Comparison of ENCODE assay signal across 10 mouse cellular contexts in the genomic region with DNA sequence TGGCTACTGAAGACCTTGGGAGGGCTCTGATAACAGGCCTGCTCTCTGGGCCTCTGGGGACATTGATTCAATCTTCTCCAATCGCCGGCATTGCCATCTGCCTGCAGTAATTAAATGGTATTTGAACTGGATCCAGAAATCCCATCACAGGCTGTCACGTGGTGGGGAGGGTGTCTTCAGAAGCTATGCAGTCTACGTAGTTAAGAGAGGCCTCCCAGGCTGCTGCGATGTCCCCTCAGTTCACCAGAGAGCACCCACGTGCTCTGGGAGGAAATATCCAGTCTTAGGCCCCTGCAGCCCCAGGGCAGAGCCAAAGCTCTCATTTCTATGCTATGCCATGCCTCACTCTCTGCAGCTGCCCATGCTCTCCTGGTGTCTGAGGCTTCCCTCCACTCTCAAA. TPM values are rescaled to one million over a fixed set of nuclear protein-coding genes. Genes with fewer than 3 reads are reported as not detected.
A peak's percentile ranks its signal among the peaks of the same experiment; 100 is the strongest.
DNase-seq lines count a peak whose midpoint lies in the region; ATAC-seq and TF ChIP-seq lines count a peak whose summit lies in the region.
"Had no signal": no experiment of that assay in that cellular context is flagged by ENCODE, and none has a peak within 500 bp of the region (broad histone marks: within the 10 kb centered on the region; RNA-seq: fewer than 3 reads in every experiment).

No protein-coding gene starts in this region.

- no peak overlapping the region for H3K4me3 ChIP-seq in intestine, embryonic 16.5 days (ENCODE audit: low read length)
- H3K4me3 ChIP-seq in intestine, embryonic 15.5 days (replicated peaks): no peak overlapping the region
- H3K4me3 ChIP-seq in hindbrain, postnatal 0 days (ENCODE audit: low read length): no peak overlapping the region
- H3K4me3 ChIP-seq in midbrain, embryonic 11.5 days (ENCODE audit: low read depth, low read length): no peak overlapping the region
- H3K4me3 ChIP-seq: limb, embryonic 13.5 days had no signal

- 30% methylated on average over 6 of the region's 6 CpGs for WGBS in intestine, embryonic 16.5 days
- 38% methylated on average over 6 of the region's 6 CpGs for WGBS in intestine, embryonic 15.5 days
- 5% methylated on average over 6 of the region's 6 CpGs for WGBS in hindbrain, postnatal 0 days
- WGBS in midbrain, embryonic 11.5 days: 49% methylated on average over 6 of the region's 6 CpGs

- no peak overlapping the region for H3K9ac ChIP-seq in intestine, embryonic 16.5 days (ENCODE audit: low read depth, low read length)
- H3K9ac ChIP-seq in intestine, embryonic 15.5 days: no peak overlapping the region
- no peak overlapping the region for H3K9ac ChIP-seq in hindbrain, postnatal 0 days (replicated peaks; ENCODE audit: low read length)
- no peak overlapping the region for H3K9ac ChIP-seq in midbrain, embryonic 11.5 days (ENCODE audit: low read length)
- H3K9ac ChIP-seq: limb, embryonic 13.5 days had no signal

- ATAC-seq in intestine, embryonic 16.5 days: peak; percentile 10; the same call in 1 of the 2 replicates
- ATAC-seq in intestine, embryonic 15.5 days: no peak
- peak; percentile 61 for ATAC-seq in hindbrain, postnatal 0 days
- ATAC-seq in midbrain, embryonic 11.5 days (ENCODE audit: low FRiP score): peak; percentile 75
- no peak for ATAC-seq in monocyte, adult 5-6 weeks (replicated peaks; ENCODE audit: insufficient number of reproducible peaks, low FRiP score, low TSS enrichment, poor library complexity, severe bottlenecking)

- H3K36me3 ChIP-seq in intestine, embryonic 16.5 days (ENCODE audit: control insufficient read depth, insufficient read depth, low read length): no peaks in the 10 kb centered on the region; the same call in 1 of the 2 replicates
- H3K36me3 ChIP-seq in intestine, embryonic 15.5 days: no peaks in the 10 kb centered on the region
- H3K36me3 ChIP-seq in hindbrain, postnatal 0 days (ENCODE audit: insufficient read depth, low read length): peaks cover 22% of the 10 kb centered on the region
- H3K36me3 ChIP-seq in midbrain, embryonic 11.5 days (ENCODE audit: control insufficient read depth, insufficient read depth, low read length): no peaks in the 10 kb centered on the region

- H3K4me2 ChIP-seq in intestine, embryonic 16.5 days (ENCODE audit: low read depth, low read length): no peak overlapping the region
- H3K4me2 ChIP-seq in intestine, embryonic 15.5 days (replicated peaks): no peak overlapping the region
- no peak overlapping the region for H3K4me2 ChIP-seq in hindbrain, postnatal 0 days (ENCODE audit: low read depth, low read length)
- H3K4me2 ChIP-seq in midbrain, embryonic 11.5 days: no peak overlapping the region
- H3K4me2 ChIP-seq: limb, embryonic 13.5 days had no signal

- peaks cover 46% of the 10 kb centered on the region for H3K4me1 ChIP-seq in intestine, embryonic 16.5 days (ENCODE audit: control insufficient read depth, insufficient read depth, low read length)
- H3K4me1 ChIP-seq in intestine, embryonic 15.5 days (replicated peaks): peaks cover 45% of the 10 kb centered on the region
- H3K4me1 ChIP-seq in hindbrain, postnatal 0 days (ENCODE audit: insufficient read depth, low read length): peaks cover 61% of the 10 kb centered on the region
- peaks cover 52% of the 10 kb centered on the region for H3K4me1 ChIP-seq in midbrain, embryonic 11.5 days (ENCODE audit: control insufficient read depth, insufficient read depth, low read length)

- no peaks in the 10 kb centered on the region for H3K9me3 ChIP-seq in intestine, embryonic 16.5 days (ENCODE audit: control insufficient read depth, low read length)
- H3K9me3 ChIP-seq in intestine, embryonic 15.5 days: no peaks in the 10 kb centered on the region
- H3K9me3 ChIP-seq in hindbrain, postnatal 0 days (ENCODE audit: low read length): no peaks in the 10 kb centered on the region
- H3K9me3 ChIP-seq in midbrain, embryonic 11.5 days (ENCODE audit: control insufficient read depth, low read length): no peaks in the 10 kb centered on the region
- H3K9me3 ChIP-seq: limb, embryonic 13.5 days had no signal

- no peak overlapping the region for H3K27ac ChIP-seq in intestine, embryonic 16.5 days (ENCODE audit: low read length)
- H3K27ac ChIP-seq in intestine, embryonic 15.5 days: no peak overlapping the region
- H3K27ac ChIP-seq in hindbrain, postnatal 0 days: peak overlapping the region; percentile 72
- H3K27ac ChIP-seq in midbrain, embryonic 11.5 days (ENCODE audit: low read depth, low read length): no peak overlapping the region
- H3K27ac ChIP-seq: limb, embryonic 13.5 days had no signal

- DNase-seq in brain, embryonic 14.5 days (ENCODE audit: low read depth): peak; percentile 91
- peak; percentile 89 for DNase-seq in hindbrain, postnatal 0 days (ENCODE audit: low spot score)
- no peak for DNase-seq in midbrain, embryonic 11.5 days (ENCODE audit: low spot score, missing footprints)
- DNase-seq in ovary, postnatal 14 days (ENCODE audit: low spot score): no peak
- no peak for DNase-seq in gastrocnemius, postnatal 14 days
- DNase-seq: thymus, postnatal 25 days had no signal

- TF ChIP-seq CTCF in brain, embryonic 14.5 days (IDR thresholded peaks at IDR 0.05; ENCODE audit: borderline replicate concordance, extremely low read depth, insufficient read depth, insufficient read length): no peak
- no peak for TF ChIP-seq CTCF in hindbrain, postnatal 0 days (IDR thresholded peaks at IDR 0.05; ENCODE audit: low read depth)

- TF ChIP-seq POLR2A in brain, embryonic 14.5 days (IDR thresholded peaks at IDR 0.05; ENCODE audit: borderline replicate concordance, extremely low read depth, insufficient read depth, insufficient read length, poor library complexity, severe bottlenecking): no peak

- no peaks in the 10 kb centered on the region for H3K27me3 ChIP-seq in intestine, embryonic 16.5 days (replicated peaks; ENCODE audit: control insufficient read depth, insufficient read depth, low read length)
- no peaks in the 10 kb centered on the region for H3K27me3 ChIP-seq in intestine, embryonic 15.5 days (replicated peaks)
- no peaks in the 10 kb centered on the region for H3K27me3 ChIP-seq in hindbrain, postnatal 0 days (ENCODE audit: insufficient read depth, low read length)
- H3K27me3 ChIP-seq in midbrain, embryonic 11.5 days (ENCODE audit: control insufficient read depth, insufficient read depth, low read length): no peaks in the 10 kb centered on the region; the same call in 1 of the 2 replicates
- H3K27me3 ChIP-seq: limb, embryonic 13.5 days had no signal

- intact Hi-C loops in gastrocnemius, postnatal 14 days (cut with DNase I; ENCODE audit: low total_unique reads): no loop called here

RNA-seq across cellular contexts. Expression of a gene that starts 11.1 kb away (rescaled TPM):
- polyA plus RNA-seq in intestine, embryonic 16.5 days (2015; fragmentation: Nextera tagmentation; extraction: Ambion mirVana): 4.3 and 4.8 TPM in 2 replicates
- 4.1 and 5.9 TPM in 2 replicates for polyA plus RNA-seq in intestine, embryonic 15.5 days (2015; fragmentation: Nextera tagmentation; extraction: Ambion mirVana)
- 140 and 182 TPM in 2 replicates for polyA plus RNA-seq in brain, embryonic 14.5 days (2012; rRNA removed)
- 144 and 155 TPM in 2 replicates for total RNA-seq in hindbrain, postnatal 0 days (2014; rRNA removed)
- polyA plus RNA-seq in hindbrain, postnatal 0 days (2015; fragmentation: Nextera tagmentation; extraction: Ambion mirVana): 22.6 and 26.8 TPM in 2 replicates
- polyA plus RNA-seq in midbrain, embryonic 11.5 days (2014; fragmentation: Nextera tagmentation; extraction: Ambion mirVana): 11.9 and 12.9 TPM in 2 replicates
- total RNA-seq in monocyte, adult 5-6 weeks (2017): 77.9 to 156 TPM (median 101 TPM) in 3 replicates
- under 1 TPM; 0.40 to 0.76 TPM for total RNA-seq in gastrocnemius, postnatal 14 days (2021)

Comparison
In these comparisons a context has a peak if more than half of its experiments do, and no peak if none do; other contexts are left out.
1. ATAC-seq: peak in intestine, embryonic 16.5 days (single experiment), hindbrain, postnatal 0 days (single experiment) and midbrain, embryonic 11.5 days (single experiment); none in intestine, embryonic 15.5 days (single experiment) and monocyte, adult 5-6 weeks (single experiment).
2. DNase-seq: peak in brain, embryonic 14.5 days (single experiment) and hindbrain, postnatal 0 days (single experiment); none in midbrain, embryonic 11.5 days (single experiment), ovary, postnatal 14 days (single experiment) and gastrocnemius, postnatal 14 days (single experiment).